Mouse (Mus musculus) CH12F3 (cell line): ENCODE measurements around the gene Msh3.
"Not testable (repeated sequence)": the region's sequence is repeated elsewhere in the genome, so short reads cannot be mapped to it uniquely, and the experiment has no call there.

Source experiments
- in situ Hi-C: fragments of 300-500 bp; cut with MboI; formaldehyde crosslinking; loops from 2 replicates; pipeline ENCODE4 v1.14.3; 2020; ENCODE audit warnings: low sequenced_read_pairs

Msh3 gene

GRCm38 (mm10) chr13:92354456-92355271, at the start of gene Msh3, which contains the start of gene Dhfr:
Gene Msh3 (minus strand): TSS chr13:92355003.
Gene Dhfr (plus strand): TSS chr13:92354726.
- in situ Hi-C loops: no loop called here

DNA sequence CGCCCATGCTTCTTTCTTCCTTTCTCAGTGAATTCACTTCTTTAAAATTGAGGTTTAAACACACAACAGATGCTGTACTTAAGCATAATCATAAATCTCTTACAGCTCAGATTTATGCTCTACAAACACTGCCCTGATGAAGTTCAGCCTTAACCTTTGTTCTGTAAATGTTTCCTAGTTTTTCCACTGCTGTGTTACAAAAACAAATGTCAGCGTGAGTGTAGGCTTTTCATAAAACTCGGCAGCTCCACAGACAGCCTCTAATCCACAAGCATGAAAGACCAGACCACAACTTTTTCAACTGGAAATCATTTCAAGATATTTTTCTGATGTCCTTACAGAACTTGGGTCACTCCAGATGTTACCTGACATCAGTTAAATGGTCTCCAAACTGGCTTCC, 48.7 kb upstream of the Msh3 start:
- in situ Hi-C loops: no loop called here

- in situ Hi-C loops: no loop called here
These were observed 47.3 kb upstream of the Msh3 start for GRCm38 (mm10) chr13:92402063-92402462.

DNA sequence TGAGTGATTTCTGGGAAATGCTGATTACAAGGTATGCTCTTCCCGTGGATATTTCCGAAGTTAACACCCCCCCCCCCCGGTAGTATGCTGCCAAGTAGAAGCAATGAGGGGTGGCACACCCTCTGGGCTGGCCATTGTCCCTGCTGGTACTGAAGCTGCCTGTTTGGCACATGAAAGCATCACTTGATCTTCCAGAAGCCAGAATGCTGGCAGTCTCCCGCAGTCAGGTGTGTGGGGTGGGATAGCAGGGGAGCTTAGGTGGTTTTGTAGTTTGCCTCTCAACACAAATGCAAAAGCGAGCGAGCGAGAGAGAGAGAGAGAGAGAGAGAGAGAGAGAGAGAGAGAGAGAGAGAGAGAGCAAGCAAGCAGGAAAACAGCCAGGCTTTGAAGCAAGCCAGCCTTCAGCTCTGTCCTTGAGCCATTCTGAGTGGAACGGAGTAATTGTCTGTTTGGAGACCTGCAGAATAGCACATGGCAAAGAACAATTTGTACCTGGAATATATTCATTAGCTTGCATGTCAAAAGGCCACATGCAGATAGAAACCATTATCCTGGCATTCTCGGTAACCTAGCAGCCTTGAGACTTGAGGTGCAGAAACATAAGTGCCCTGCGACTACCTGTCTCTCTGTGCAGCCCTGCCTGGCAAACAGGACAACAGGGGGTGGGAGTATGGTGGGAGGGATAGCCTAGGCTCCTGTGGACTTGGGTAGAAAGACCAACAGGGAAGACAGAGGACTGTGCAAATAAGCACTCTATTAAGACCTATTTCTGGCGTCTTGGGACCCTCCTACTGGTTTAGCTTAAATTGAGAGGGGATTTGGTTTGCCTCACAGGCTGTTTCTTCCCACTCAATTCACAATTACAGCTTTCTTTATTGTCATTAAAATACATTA, 43.9 kb upstream of the Msh3 start:
- in situ Hi-C loops: no loop called here

GRCm38 (mm10) chr13:92393047-92393661, 38.4 kb upstream of the Msh3 start:
- in situ Hi-C loops: no loop called here

DNA sequence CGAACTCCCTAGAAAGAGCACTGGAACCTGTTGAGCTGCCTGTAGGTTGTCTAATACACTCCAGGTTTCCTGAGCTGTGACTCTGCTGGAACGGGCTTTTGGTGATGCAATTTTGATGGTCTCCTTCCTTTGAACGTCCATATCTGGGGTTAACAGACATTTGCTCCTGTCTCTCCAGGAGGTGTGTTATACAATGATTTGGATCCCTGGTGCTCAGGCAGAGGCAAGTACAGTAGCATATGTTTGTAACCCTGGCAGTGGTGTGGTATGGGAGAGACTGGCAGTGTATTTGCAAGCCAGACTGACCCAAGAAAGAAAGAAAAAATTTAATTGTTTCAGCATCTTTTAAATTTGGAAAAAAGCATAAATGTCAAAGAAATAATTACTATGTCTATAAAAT, 32.6 kb upstream of the Msh3 start:
- in situ Hi-C loops: no loop called here

- in situ Hi-C loops: not testable (repeated sequence)
These were observed 16.7 kb upstream of the Msh3 start for GRCm38 (mm10) chr13:92371466-92371865.

DNA sequence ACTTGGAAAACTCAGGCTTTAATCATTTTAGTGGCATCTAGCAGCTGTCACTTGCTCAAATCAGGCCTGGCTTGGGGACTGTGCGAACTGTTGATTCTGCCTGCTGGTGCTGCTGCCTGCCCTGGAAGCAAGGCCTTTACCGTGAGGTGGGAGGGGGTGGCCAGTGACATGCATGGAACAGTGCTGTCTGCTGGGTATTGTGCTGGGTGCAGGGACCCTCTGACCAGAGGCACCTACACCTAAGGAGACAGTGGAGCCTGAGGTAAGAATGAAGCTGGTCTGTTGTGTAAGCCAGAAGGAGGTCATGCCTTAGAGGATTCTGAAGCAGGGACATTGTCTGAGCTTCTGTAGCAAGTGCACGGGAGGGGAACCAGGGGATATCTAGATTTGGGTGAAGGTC, 16.0 kb upstream of the Msh3 start:
- in situ Hi-C loops: no loop called here

DNA sequence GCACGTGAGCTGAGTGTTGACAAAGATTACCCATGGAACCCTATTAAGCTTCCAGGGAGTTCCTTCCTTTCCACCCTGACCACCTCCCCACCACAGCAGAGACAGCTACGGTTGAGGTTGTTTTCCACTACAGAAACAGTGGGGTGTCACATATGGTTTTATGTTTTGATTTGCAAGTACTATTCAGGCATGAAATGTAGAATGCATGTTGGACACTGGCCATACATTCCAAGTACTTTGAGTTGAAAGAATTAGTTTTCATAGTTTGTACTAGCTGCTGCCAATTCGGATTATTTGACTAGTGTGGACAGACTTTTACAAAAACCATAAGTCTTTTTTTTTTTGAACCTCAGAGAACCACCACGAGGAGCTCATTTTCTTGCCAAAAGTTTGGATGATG, 10.5 kb upstream of the Msh3 start:
- in situ Hi-C loops: no loop called here

- in situ Hi-C loops: no loop called here
These were observed 6.8 kb upstream of the Msh3 start for GRCm38 (mm10) chr13:92361609-92362008.

DNA sequence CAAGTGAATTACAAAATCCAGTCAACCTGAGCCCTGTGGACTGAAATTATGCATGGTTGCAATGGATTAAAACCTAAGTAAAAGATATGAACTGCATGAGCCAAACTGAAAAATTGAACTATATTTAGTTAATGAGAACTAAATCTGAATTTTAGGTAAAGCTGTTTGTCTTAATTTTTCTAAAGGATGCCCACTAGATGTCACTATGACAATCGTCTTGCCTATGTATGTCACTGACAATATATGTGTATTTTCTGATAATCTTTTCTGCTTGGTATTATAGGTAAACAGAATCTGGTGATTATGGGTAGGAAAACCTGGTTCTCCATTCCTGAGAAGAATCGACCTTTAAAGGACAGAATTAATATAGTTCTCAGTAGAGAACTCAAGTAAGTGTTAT, 2.8 kb upstream of the Msh3 start:
- in situ Hi-C loops: no loop called here

DNA sequence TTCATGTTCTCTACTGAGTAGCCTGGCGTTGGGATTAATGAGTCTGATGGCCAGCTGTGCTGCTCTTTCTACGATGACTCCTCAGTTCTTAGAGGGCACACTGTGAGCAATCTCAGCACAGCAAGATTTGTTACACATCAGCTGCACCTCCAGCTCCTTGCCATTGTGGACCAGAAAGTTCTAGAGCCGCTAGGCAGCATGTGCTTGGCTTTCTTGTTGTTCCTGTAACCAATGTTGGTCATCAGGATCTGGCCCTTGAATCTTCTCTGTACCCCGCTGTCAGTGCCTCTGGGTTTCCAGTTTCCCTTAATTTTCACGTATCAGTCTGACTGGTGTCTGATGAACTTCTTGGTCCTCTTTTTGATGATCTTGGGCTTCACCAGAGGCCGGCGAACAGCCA, 1.6 kb upstream of the Msh3 start:
- in situ Hi-C loops: no loop called here

- in situ Hi-C loops: no loop called here
These were observed 455 bp upstream of the Msh3 start for GRCm38 (mm10) chr13:92355272-92355643.

DNA sequence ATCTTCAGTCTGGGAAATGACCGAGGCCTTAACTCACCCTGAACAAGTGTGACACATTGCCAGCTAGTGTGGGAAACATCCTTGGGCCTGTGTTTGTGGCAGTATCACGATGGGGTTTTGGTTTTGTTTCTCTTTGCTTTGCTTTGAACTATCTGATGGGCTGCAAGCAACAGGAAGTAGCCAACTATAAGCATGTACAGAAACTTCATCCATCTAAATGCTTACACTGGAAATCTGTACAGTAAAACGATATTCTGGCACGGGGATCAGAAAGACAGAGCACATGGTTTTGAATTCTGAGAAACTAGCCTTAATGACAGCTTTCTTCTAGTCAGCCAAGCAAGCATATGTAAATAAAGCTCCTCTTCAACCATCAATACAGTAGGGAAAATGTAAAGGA, 847 bp downstream of the Msh3 start:
- in situ Hi-C loops: no loop called here

DNA sequence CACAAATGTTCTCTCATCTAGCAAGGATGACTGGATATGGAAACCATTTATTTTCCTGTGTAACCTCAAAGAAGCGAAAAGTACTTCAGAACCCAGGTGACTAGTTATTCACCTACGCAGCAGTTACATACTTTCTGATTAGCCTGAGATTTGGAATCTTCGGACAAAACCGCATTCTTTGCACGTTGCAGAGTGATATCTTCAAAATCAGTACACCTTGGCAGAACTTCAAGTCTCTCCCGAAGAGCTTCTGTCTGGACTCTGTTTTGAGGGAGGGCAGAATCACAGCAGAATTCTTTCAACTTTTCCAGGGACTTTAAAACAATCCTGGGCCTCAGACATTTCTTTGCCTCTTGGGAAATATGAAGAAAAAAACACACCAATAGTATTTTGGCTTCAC, 3.7 kb downstream of the Msh3 start:
- in situ Hi-C loops: no loop called here

- in situ Hi-C loops: no loop called here
These were observed 8.5 kb downstream of the Msh3 start for GRCm38 (mm10) chr13:92346338-92346737.

- in situ Hi-C loops: no loop called here
These were observed 10.8 kb downstream of the Msh3 start for GRCm38 (mm10) chr13:92344033-92344432.

DNA sequence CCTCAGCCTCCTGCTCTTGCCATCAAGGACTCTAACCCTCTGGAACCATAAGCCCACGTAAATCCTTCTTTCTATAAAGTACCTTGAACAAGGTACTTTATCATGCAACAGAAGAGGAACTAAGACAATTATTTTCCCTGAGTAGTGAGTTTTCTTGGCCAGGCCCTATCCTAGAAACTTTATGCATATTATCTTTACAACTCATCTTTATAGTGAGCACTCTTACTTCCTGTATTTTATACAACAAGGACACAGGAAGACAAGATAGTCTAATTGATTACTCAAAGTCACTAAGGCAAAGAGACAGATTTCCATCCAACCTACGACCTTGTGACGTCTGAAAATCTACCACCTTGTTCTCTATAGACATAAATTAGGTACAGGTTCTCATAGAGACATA, 15.0 kb downstream of the Msh3 start:
- in situ Hi-C loops: loop anchor here (10.0 kb wide), 1 partner anchor 435 kb away; no protein-coding TSS in a partner anchor

DNA sequence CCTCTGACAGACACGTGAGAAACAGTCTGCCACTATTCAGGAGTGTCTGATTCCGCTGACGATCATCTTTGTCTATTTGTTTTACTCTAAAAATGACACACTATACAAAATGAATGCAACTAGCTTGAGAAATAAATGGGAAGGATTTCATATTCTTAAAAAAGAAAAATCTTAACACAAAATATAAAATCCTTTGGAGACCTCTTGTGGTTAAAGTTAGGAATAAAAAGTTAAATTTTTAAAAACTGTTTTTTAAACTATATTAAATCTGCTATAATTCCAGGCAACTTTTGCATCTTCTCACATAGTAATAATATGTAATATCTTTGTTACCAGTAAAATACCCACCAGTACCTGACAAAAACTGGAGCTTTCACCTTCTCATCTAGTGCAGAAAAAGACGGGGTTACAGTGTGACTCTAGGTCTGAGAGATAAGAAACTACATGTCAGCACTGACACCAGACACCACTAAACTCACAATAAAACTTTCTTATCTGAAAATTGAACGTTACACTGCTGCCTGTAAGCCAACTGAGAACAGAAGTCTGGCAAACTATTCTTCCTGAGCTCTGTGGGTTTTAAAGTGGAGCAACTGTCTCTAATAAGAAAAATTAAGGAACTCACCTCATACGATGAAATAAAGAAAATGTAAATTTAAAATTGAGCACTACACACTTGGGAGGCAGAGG, 16.9 kb downstream of the Msh3 start:
- in situ Hi-C loops: loop anchor here (10.0 kb wide), 1 partner anchor 433 kb away; no protein-coding TSS in a partner anchor

GRCm38 (mm10) chr13:92336857-92337256, 17.9 kb downstream of the Msh3 start:
- in situ Hi-C loops: loop anchor here (10.0 kb wide), 1 partner anchor 432 kb away; no protein-coding TSS in a partner anchor
